Mouse (Mus musculus): Measurements from ENCODE around the gene Kazn.

The Kazn gene

DNA sequence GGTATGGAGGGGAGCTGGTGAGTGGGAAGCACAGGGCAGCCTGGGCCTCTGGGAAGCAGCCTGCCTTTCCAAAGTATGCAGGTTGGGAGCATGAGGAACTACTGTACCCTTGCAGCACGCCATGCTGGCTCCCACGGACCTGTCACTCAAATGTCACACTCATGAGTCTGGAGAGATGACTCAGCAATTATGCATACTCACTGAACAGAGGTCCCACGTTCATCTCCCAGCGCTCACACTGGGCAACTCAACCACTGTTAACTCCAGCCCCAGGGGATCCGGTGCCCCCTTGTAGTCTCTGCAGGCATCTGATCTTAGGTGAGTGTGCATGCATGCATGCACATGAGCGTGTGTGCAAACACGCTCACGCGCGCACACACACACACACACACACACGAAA is 184.6 kb downstream of the Kazn start:
- no peak for DNase-seq (ENCODE audit: low spot score in 2 of 2)

DNA sequence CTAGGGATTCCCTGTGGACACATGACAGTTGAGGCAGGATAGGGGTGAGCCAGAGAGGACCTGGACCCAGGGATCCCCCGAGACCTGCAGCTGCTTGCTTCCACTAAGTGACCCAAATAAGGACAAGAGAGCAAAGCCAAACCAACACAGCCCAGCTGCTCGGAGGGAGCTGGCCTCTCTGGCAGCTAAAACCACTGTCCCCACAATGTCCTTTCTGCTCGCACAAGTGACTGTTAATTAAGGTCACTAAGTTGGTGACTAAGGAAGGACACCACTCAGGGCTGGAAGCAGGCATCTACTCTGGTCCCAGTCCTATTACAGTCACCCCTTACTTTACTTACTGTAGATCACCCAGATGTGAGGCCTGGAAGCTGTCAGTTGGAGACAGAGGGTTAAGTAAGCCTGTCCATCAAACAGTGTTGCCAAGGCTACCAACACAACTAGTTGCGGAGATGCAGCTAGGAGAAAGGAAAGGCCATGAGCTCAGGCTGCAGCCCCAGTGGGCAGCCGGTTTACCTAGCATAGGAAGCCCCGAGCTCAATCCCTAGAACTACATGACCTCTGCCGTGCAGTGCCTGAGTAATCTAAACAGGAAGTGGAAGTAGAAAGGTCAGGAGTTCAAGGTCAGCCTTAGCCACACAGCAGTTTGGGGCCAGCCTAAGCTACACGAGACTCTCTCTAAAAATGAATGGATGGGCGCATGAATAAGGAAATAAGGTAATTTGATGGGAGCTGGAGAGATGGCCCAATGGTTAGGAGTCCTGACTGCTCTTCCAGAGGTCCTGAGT is 185.3 kb downstream of the Kazn start:
- no peak for DNase-seq (ENCODE audit: low spot score in 2 of 2)

DNA sequence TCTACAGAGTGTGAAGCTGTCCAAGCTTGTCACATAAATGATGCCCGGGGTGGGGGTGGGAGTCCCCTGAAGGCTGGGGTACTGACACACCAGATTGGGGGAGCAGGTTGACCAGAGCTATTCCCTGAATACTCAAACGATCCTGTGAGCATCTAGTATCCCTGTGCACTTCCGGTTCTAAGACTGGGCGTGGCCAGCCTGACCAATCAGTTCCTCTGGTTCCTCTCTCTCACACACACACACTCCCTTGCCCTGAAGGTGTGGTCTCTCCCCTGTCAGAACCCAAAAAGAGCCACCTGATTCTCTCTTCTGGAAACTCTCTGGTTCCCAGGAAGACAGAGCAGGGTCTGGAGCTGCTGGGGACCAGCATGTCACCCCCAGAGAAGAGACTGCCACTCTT is 185.9 kb downstream of the Kazn start:
- DNase-seq (ENCODE audit: low spot score in 2 of 2) = no peak

DNA sequence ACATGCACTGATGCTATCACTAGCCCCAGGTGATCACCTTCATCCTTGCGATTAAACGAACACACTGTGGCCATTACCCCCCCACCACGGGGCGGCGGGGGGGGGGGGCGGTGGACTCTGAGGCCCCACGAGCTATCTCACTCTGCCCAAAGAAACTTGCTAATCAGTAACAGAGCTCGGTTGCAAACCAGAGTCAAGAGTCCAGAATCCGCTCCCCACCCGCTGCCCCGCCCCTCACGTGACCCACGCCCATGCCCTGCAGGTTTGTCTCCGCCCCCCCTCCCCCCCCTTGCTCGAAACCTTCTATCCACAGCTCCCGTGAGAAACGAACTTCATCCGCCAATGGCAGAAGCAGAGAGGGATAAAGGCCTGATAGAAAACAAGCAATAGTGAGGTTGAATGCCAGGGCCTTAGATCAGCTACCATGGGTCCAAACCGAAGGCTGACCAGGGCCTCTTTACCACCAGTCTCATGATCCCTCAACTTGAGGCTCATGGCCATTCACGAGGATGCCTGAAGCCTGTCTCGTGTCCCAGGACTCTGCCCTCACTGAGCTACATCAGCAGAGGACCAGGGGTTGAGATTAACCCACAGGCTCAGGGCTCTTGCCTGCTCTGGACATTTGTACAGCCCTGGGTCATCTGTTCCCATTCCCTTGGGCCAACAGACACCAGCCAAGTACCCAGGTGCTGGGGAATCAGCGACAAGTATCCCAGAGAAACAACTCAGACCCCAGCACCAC is 186.6 kb downstream of the Kazn start:
- DNase-seq (ENCODE audit: low spot score in 2 of 2) = no peak
